Mouse (Mus musculus) ES-E14 (cell line): ENCODE results near the gene Cenpa. TPM values are rescaled to one million over a fixed set of nuclear protein-coding genes. Genes with fewer than 3 reads are reported as not detected.

ENCODE experiments used
- DNase-seq: peaks from one replicate; pipeline ENCODE4 v3.0.0-alpha.2; 2013; ENCODE audit warnings: low read depth, low spot score
- H3K27ac ChIP-seq: 2 replicates; pipeline ENCODE4 v1.5.1; 2012; ENCODE audit warnings: low read depth, mild to moderate bottlenecking, low read length, moderate library complexity, mixed read lengths; ENCODE audit not compliant: poor library complexity, insufficient read depth, severe bottlenecking
- H3K36me3 ChIP-seq: 2 replicates; pipeline ENCODE4 v1.6.1; 2012; ENCODE audit warnings: mild to moderate bottlenecking, low read length, moderate library complexity, mixed read lengths; ENCODE audit not compliant: control insufficient read depth, poor library complexity, insufficient read depth, severe bottlenecking
- H3K4me1 ChIP-seq, 2 experiments: fragments of 150-350 bp in 1 of 2; sonication (generic) in 1 of 2; 2 replicates each; pipeline ENCODE4 v1.6.1; 2012; ENCODE audit warnings: low read length in 2 of 2, mild to moderate bottlenecking in 1 of 2, mixed read lengths in 1 of 2; ENCODE audit not compliant: control insufficient read depth in 2 of 2, insufficient read depth in 2 of 2, poor library complexity in 1 of 2
- H3K4me3 ChIP-seq, 2 experiments: fragments of 150-350 bp in 1 of 2; sonication (generic) in 1 of 2; 2 replicates each; pipeline ENCODE4 v1.5.1; 2012; ENCODE audit warnings: low read length in 2 of 2, low read depth in 1 of 2, mild to moderate bottlenecking in 1 of 2, mixed read lengths in 1 of 2; ENCODE audit not compliant: insufficient read depth in 1 of 2, poor library complexity in 1 of 2, severe bottlenecking in 1 of 2
- H3K9ac ChIP-seq: 2 replicates; pipeline ENCODE4 v1.6.1; 2012; ENCODE audit warnings: low read depth, mild to moderate bottlenecking, low read length, mixed read lengths; ENCODE audit not compliant: poor library complexity, insufficient read depth, severe bottlenecking
- H3K9me3 ChIP-seq: fragments of 150-350 bp; sonication (generic); 2 replicates; pipeline ENCODE4 v1.6.1; 2012; ENCODE audit warnings: low read depth, mild to moderate bottlenecking, low read length; ENCODE audit not compliant: control insufficient read depth, insufficient read depth
- CHD2 ChIP-seq: IDR thresholded peaks from 2 replicates; pipeline ENCODE4 v1.6.1; 2014; ENCODE audit warnings: mild to moderate bottlenecking, low read depth, low read length, inconsistent platforms
- HCFC1 ChIP-seq: IDR thresholded peaks from 2 replicates; pipeline ENCODE4 v1.6.1; 2012; ENCODE audit warnings: low read length, inconsistent platforms, borderline replicate concordance; ENCODE audit not compliant: insufficient read depth
- MAFK ChIP-seq: IDR thresholded peaks from 2 replicates; pipeline ENCODE4 v1.6.1; 2014; ENCODE audit warnings: mild to moderate bottlenecking, low read depth, low read length, inconsistent platforms; ENCODE audit not compliant: insufficient read depth
- ZC3H11A ChIP-seq: IDR thresholded peaks from 2 replicates; pipeline ENCODE4 v1.6.1; 2012; ENCODE audit warnings: low read depth, mild to moderate bottlenecking, inconsistent platforms, low read length, borderline replicate concordance
- ZNF384 ChIP-seq: IDR thresholded peaks from 2 replicates; pipeline ENCODE4 v1.6.1; 2012; ENCODE audit warnings: low read depth, low read length, inconsistent platforms
- in situ Hi-C, 2 experiments: fragments of 600-800 bp; cut with MboI; formaldehyde crosslinking; loops; one replicate each; pipeline ENCODE4 v1.15.1; 2025; ENCODE audit warnings: low sequenced_read_pairs in 2 of 2, inconsistent platforms in 1 of 2; ENCODE audit not compliant: unreplicated experiment in 2 of 2
- total RNA-seq: library from RNA; depleted of rRNA; stranded (reverse); fragments of 300-350 nt; gene quantifications from 2 replicates; pipeline ENCODE4 v1.2.3, GENCODE M21; 2012

The Cenpa gene
- total RNA-seq, 1 experiment, result 102 TPM

DNA sequence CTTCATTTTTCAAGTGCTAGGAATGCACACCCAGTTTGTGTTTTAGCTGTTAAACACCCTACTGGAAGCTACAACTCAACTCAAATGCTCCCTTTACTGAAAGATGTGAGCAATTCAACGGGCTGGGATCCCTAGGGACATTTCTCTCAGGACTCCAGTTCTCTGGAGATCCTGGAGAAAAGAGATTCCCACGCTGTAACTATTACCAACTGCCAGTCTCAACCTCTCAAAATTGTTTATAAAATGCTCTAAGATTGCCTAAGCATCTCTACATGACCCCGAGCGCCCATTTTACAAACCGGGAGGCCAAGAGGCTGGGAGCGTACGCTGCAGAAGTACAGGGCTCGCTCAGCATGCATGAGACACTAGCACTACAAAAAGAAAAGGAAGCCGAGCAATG lies 19.2 kb upstream of the Cenpa start:
- in situ Hi-C loops, result loop anchor here in 1 of 2 experiments (10.0 kb wide), 1 partner anchor 133 kb away; no protein-coding TSS in a partner anchor
- TF ChIP-seq MAFK (no peak), ZNF384 (no peak), CHD2 (no peak), HCFC1 (no peak), ZC3H11A (no peak)
- Histone ChIP-seq H3K4me3 (peak overlapping the region; percentile 90 to 91; a peak in 2 of 4 replicates), H3K27ac (no peak overlapping the region), H3K4me1 (peaks cover 0 to 19% of the 10 kb centered on the region in 2 experiments; a peak in 1 of 4 replicates), H3K9me3 (no peaks in the 10 kb centered on the region), H3K36me3 (peaks cover 4% of the 10 kb centered on the region; the same call in 1 of the 2 replicates), H3K9ac (peak overlapping the region; percentile 58; the same call in 1 of the 2 replicates)
- DNase-seq, result no peak

DNA sequence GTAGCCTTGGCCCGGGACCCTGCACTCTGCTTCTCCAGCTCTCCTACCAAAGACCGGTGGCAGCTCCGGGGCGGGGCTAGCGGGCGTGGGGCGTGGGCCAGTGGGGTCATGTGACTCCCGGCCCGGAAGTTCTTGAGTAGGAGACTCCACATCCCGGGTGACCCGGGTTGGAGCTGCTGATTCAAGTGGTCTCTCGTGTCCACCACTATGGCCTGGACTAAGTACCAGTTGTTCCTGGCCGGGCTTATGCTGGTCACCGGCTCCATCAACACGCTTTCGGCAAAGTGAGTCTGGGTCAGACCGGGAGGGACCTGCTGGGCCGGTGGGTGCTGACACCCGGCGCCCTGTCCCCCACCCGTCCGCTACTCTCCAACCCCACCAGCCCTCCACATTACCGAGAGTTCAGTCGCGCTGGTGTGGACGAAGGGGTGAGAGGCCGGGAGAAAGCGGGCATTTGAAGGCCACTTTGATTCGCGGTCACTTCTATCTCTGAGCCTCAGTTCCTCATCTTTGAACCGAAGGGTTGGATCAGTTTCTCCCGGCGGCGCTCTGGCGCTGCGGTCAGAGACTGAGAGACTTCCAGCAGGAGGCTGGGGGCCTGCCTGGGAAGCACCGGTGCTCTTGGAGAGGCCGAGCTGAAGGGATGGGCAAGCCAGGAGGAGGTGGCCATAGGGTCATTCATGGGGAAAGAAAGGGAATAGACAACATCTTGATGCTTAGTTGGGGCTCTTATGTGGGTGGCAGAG lies 18.6 kb upstream of the Cenpa start, which contains the start of gene Slc35f6:
Slc35f6 (plus strand) TSS at position 119 of the 746 bp plus-strand sequence.
- H3K9ac ChIP-seq, result peak within 1 kb of the TSS; percentile 85
- in situ Hi-C loops, result loop anchor here in 1 of 2 experiments (10.0 kb wide), 1 partner anchor 133 kb away; no protein-coding TSS in a partner anchor
- peak within 1 kb of the TSS; percentile 90 to 91 for H3K4me3 ChIP-seq
- H3K4me1 ChIP-seq, result peaks cover 0 to 19% of the 10 kb centered on the region in 2 experiments; a peak in 1 of 4 replicates
- peaks cover 4% of the 10 kb centered on the region; the same call in 1 of the 2 replicates for H3K36me3 ChIP-seq
- no peaks in the 10 kb centered on the region for H3K9me3 ChIP-seq
- peak; percentile 75 for DNase-seq
- H3K27ac ChIP-seq, result no peak within 1 kb of the TSS
- TF ChIP-seq ZC3H11A (no peak), HCFC1 (no peak), MAFK (no peak), ZNF384 (no peak), CHD2 (no peak)

DNA sequence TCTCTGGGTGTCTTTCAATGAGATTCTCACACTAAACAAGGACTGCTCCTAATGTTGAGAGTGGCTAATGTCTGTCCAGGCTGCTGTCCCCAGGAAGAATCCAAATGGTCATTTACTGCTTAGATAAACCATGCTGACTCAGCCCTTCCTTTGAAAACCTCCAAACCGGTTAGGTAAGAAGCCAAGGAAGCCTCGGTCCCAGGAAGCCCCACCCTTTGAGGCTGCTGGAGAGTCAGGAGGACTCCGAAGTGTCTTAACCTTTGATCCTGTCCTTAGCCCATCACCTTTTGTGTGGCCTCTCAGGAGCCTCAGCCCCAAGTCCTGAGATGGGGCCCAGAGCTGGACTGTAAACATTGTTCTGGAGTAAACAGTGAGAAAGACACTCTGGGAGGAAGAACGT lies 17.0 kb upstream of the Cenpa start:
- TF ChIP-seq MAFK, result peak; percentile 90
- no peak for TF ChIP-seq ZC3H11A
- no peak for TF ChIP-seq CHD2

DNA sequence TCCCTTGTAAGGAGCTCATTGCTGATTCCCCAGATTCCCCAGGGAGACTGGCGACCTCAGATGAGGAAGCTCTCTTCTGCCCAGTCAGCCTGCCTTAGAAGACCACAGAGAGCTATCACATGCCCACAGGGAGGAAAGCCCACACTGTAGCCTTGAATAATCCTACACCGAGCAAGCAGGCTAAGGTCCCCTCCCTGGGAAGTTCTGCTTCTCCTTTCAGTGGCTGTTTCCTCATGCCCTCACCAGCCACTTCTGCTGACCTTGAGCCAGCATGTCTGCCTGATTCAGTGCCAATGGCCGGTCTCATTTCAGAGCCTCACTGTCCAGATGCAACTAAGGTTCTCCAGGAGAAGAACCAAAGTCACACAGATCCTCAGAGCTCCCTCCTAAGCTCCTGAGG lies 15.8 kb upstream of the Cenpa start:
- H3K4me1 ChIP-seq, result peaks cover 0 to 19% of the 10 kb centered on the region in 2 experiments; a peak in 1 of 4 replicates
- in situ Hi-C loops, result no loop called here

More for the DNA sequence above, 17.0 kb upstream of the Cenpa start:
- DNase-seq, result no peak
- no peak overlapping the region for H3K4me3 ChIP-seq
- peaks cover 0 to 19% of the 10 kb centered on the region in 2 experiments; a peak in 1 of 4 replicates for H3K4me1 ChIP-seq
- no peaks in the 10 kb centered on the region for H3K9me3 ChIP-seq
- no peak overlapping the region for H3K27ac ChIP-seq
- H3K36me3 ChIP-seq, result peaks cover 4% of the 10 kb centered on the region; the same call in 1 of the 2 replicates
- H3K9ac ChIP-seq, result no peak overlapping the region
- in situ Hi-C loops, result loop anchor here in 1 of 2 experiments (10.0 kb wide), 1 partner anchor 135 kb away; no protein-coding TSS in a partner anchor

More for the DNA sequence above, 15.8 kb upstream of the Cenpa start:
- TF ChIP-seq ZC3H11A, result no peak
- Histone ChIP-seq H3K9me3 (no peaks in the 10 kb centered on the region), H3K27ac (no peak overlapping the region), H3K36me3 (peaks cover 5% of the 10 kb centered on the region; the same call in 1 of the 2 replicates), H3K4me3 (no peak overlapping the region), H3K9ac (no peak overlapping the region)
- no peak for DNase-seq
